Mouse (Mus musculus): ENCODE measurements around the gene Slc25a4. TPM values are rescaled to one million over a fixed set of nuclear protein-coding genes. Genes with fewer than 3 reads are reported as not detected.

Gene Slc25a4
- polyA plus RNA-seq, 1 experiment from 2014 or later = 795 TPM

Small RNA genes lying within 50 kb of the gene (microRNA-seq; reads per million reads assigned to microRNA genes)
- gene Gm23812 = not detected

Other genes with a start within 250 kb of the Slc25a4 start
- 4.0 and 4.5 TPM in 2 replicates for gene 1700029J07Rik, start 236.0 kb downstream of the Slc25a4 start, polyA plus RNA-seq (2014; fragmentation: Nextera tagmentation; extraction: Ambion mirVana)
- 58.6 and 62.9 TPM in 2 replicates for gene Ufsp2, start 235.8 kb downstream of the Slc25a4 start, polyA plus RNA-seq (2014; fragmentation: Nextera tagmentation; extraction: Ambion mirVana)
- 0.86 and 0.91 TPM in 2 replicates for gene Lrp2bp, start 212.0 kb downstream of the Slc25a4 start, polyA plus RNA-seq (2014; fragmentation: Nextera tagmentation; extraction: Ambion mirVana)
- 37.5 and 43.6 TPM in 2 replicates for gene Ankrd37, start 205.6 kb downstream of the Slc25a4 start, polyA plus RNA-seq (2014; fragmentation: Nextera tagmentation; extraction: Ambion mirVana)
- gene Cfap97, start 59.5 kb downstream of the Slc25a4 start, polyA plus RNA-seq (2014; fragmentation: Nextera tagmentation; extraction: Ambion mirVana) = 26.2 and 30.6 TPM in 2 replicates
- 14.0 and 16.0 TPM in 2 replicates for gene Snx25, start 59.1 kb downstream of the Slc25a4 start, polyA plus RNA-seq (2014; fragmentation: Nextera tagmentation; extraction: Ambion mirVana)
- gene Helt, start 83.4 kb upstream of the Slc25a4 start, polyA plus RNA-seq (2014; fragmentation: Nextera tagmentation; extraction: Ambion mirVana) = 9.6 and 10.2 TPM in 2 replicates